Mouse (Mus musculus) liver, embryonic 13.5 days (tissue): ENCODE results near the gene Ttc21a. TPM values are rescaled to one million over a fixed set of nuclear protein-coding genes. Genes with fewer than 3 reads are reported as not detected.

Source experiments
- ATAC-seq: fragments of 200-750 bp; cut with Nextera tagmentation; 2 replicates; pipeline ENCODE4 v1.8.0; 2017; ENCODE audit warnings: low read depth, mild to moderate bottlenecking, moderate number of reproducible peaks, moderate library complexity
- DNase-seq: peaks from one replicate; pipeline ENCODE4 v3.0.0; 2022
- H3K27ac ChIP-seq: fragments of 300-500 bp; sonication (generic); 2 replicates; pipeline ENCODE4 v1.5.1; 2015; ENCODE audit warnings: moderate library complexity, mild to moderate bottlenecking, inconsistent platforms
- H3K27me3 ChIP-seq: fragments of 300-500 bp; sonication (generic); 2 replicates; pipeline ENCODE4 v1.6.1; 2015; ENCODE audit warnings: mild to moderate bottlenecking, inconsistent platforms
- H3K36me3 ChIP-seq: fragments of 300-500 bp; sonication (generic); 2 replicates; pipeline ENCODE4 v1.6.1; 2015; ENCODE audit warnings: mild to moderate bottlenecking, inconsistent platforms
- H3K4me1 ChIP-seq: fragments of 300-500 bp; sonication (generic); replicated peaks from 2 replicates; pipeline ENCODE4 v1.6.1; 2015; ENCODE audit warnings: inconsistent platforms
- H3K4me2 ChIP-seq: fragments of 300-500 bp; sonication (generic); 2 replicates; pipeline ENCODE4 v1.6.1; 2015; ENCODE audit warnings: inconsistent platforms, mild to moderate bottlenecking, moderate library complexity
- H3K4me3 ChIP-seq: fragments of 300-500 bp; sonication (generic); replicated peaks from 2 replicates; pipeline ENCODE4 v1.5.1; 2015; ENCODE audit warnings: mild to moderate bottlenecking, inconsistent platforms
- H3K9ac ChIP-seq: fragments of 300-500 bp; sonication (generic); 2 replicates; pipeline ENCODE4 v1.6.1; 2015; ENCODE audit warnings: mild to moderate bottlenecking, inconsistent platforms
- H3K9me3 ChIP-seq: fragments of 300-500 bp; sonication (generic); replicated peaks from 2 replicates; pipeline ENCODE4 v1.6.1; 2016; ENCODE audit warnings: inconsistent platforms
- WGBS: fragments of 180-500 bp; shearing (Covaris S2); methylation state at CpG from one replicate; pipeline ENCODE4 v1.1.7; 2015; ENCODE audit not compliant: insufficient replicate concordance; 5-methylcytosine and 5-hydroxymethylcytosine counted together
- polyA plus RNA-seq: library from polyadenylated mRNA; unstranded; fragments of >200 nt; fragmentation: Nextera tagmentation; extraction: Ambion mirVana; gene quantifications from 2 replicates; pipeline ENCODE4 v1.2.1, GENCODE M21; 2015

Ttc21a gene
- polyA plus RNA-seq, 1 experiment from 2014 or later, result 0.09 TPM

GRCm38 (mm10) chr9:119976704-119977556 is 39.5 kb downstream of the Ttc21a start:
- Histone ChIP-seq H3K9ac (no peak overlapping the region; the same call in 1 of the 2 replicates), H3K4me2 (peak overlapping the region; percentile 38), H3K4me3 (no peak overlapping the region), H3K27ac (peak overlapping the region; percentile 32), H3K27me3 (0 out of 2 replicates have a peak, but pooled peaks cover 4% of the 10 kb centered on the region), H3K36me3 (peaks cover 23% of the 10 kb centered on the region), H3K9me3 (no peaks in the 10 kb centered on the region), H3K4me1 (peaks cover 60% of the 10 kb centered on the region)
- WGBS, result 10% methylated on average over 17 of the region's 17 CpGs
- ATAC-seq, result no peak
- DNase-seq, result no peak

DNA sequence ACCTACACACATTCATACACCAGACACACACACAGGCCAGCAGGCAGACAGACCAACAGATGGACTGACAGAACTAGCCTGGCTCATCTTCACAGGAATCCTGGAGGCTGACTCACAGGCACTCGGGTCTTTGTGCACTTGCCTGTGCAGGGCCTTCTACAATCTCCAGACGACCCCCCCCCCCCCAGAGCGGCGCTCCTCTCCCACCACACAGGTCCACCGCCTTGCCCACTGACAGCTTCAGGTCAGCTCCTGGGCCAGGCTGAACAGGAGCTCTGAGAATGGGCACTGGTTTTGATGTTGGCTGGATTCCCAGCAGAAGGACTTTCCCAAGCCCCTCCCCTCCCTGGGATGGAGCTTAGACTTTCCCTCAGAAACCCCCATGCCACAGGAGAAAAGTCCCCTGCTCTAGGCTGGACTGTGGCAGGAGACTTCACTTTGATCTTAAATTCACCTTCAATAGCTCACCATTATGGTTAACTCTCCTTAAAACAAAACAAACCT is 40.2 kb downstream of the Ttc21a start:
- peak overlapping the region; percentile 32 for H3K27ac ChIP-seq
- peaks cover 17% of the 10 kb centered on the region for H3K36me3 ChIP-seq
- peaks cover 67% of the 10 kb centered on the region for H3K4me1 ChIP-seq
- H3K27me3 ChIP-seq, result peaks cover 11% of the 10 kb centered on the region
- no peak for DNase-seq
- peak overlapping the region; percentile 38 for H3K4me2 ChIP-seq
- WGBS, result 29% methylated on average over 5 of the region's 5 CpGs
- no peak for ATAC-seq
- H3K4me3 ChIP-seq, result peak overlapping the region; percentile 13; the same call in 1 of the 2 replicates
- peak overlapping the region; percentile 26; the same call in 1 of the 2 replicates for H3K9ac ChIP-seq
- no peaks in the 10 kb centered on the region for H3K9me3 ChIP-seq

DNA sequence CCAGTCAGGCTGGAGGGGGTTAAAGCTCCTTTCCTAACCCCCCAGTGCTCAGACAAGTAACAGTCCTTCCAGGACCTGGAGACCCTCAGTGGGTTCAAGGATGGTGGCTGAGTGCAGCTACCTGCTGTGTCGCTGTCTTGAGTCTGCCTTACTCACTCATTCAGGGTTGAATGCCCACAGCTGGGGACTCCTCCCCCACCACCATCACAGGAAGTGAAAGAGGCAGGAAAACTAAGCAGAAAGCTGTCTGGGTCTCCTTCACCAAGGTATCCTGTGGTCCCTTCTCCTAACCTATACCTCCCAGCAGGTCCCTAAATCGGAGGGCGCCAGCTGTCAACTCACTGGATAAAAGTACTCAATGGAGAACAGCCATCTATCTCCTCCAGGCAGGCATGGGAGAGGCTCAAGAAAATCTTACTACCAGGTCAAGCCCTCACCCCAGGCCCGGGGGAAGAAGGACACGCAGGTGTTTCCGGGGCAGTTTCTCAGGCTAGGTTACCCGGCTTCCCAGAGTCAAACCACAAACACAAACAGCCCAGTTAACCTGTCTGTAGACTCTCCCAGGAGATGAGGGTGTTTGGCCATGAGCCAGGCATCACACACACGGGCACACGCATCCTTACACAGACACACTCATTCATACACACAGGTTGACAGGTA is 40.9 kb downstream of the Ttc21a start:
- H3K9me3 ChIP-seq, result no peaks in the 10 kb centered on the region
- H3K27me3 ChIP-seq, result peaks cover 17% of the 10 kb centered on the region
- WGBS, result 25% methylated on average over 9 of the region's 9 CpGs
- H3K9ac ChIP-seq, result peak overlapping the region; percentile 26
- H3K27ac ChIP-seq, result no peak overlapping the region; the same call in 1 of the 2 replicates
- peaks cover 10% of the 10 kb centered on the region for H3K36me3 ChIP-seq
- H3K4me1 ChIP-seq, result peaks cover 71% of the 10 kb centered on the region
- H3K4me2 ChIP-seq, result peak overlapping the region; percentile 38
- DNase-seq (no peak), ATAC-seq (no peak)
- H3K4me3 ChIP-seq, result peak overlapping the region; percentile 13; the same call in 1 of the 2 replicates

DNA sequence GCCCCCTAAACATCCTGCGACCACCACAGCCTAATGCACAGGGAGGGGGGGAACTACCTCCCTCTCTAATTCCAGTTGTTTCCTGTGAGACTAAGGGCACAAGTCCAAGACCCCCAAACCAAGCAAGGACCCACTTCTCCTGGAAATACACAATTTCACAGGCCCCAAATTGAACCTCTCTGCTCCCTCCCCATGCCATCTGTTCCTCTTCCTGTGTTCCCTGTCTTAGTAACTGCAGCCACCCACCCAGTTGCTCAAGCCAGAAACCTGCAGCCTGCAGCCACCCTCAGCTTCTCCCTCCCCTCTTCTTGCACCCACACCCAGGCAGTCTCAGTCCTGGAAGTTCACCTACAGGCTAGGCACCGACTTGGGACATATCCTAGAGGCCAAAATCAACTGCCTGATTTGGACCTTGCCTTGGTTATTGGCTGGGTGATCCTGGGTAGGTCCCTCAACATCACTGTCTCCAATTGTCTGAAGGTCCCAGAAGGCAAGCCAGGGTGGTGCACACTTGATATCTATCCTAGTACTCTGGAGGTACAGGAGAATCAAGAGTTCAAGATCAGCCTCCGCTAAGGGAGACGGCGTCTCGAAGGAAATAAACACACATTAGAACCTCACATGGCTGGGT is 41.5 kb downstream of the Ttc21a start:
- no peak overlapping the region for H3K4me3 ChIP-seq
- whole genome bisulfite sequencing, result 58% methylated on average over 6 of the region's 6 CpGs
- no peaks in the 10 kb centered on the region for H3K9me3 ChIP-seq
- H3K36me3 ChIP-seq, result peaks cover 4% of the 10 kb centered on the region; the same call in 1 of the 2 replicates
- H3K9ac ChIP-seq, result no peak overlapping the region
- DNase-seq, result no peak
- no peak overlapping the region; the same call in 1 of the 2 replicates for H3K27ac ChIP-seq
- no peak for ATAC-seq
- peaks cover 77% of the 10 kb centered on the region for H3K4me1 ChIP-seq
- no peak overlapping the region for H3K4me2 ChIP-seq
- H3K27me3 ChIP-seq, result peaks cover 24% of the 10 kb centered on the region

GRCm38 (mm10) chr9:119979749-119980148 is 42.3 kb downstream of the Ttc21a start:
- no peak for ATAC-seq

DNA sequence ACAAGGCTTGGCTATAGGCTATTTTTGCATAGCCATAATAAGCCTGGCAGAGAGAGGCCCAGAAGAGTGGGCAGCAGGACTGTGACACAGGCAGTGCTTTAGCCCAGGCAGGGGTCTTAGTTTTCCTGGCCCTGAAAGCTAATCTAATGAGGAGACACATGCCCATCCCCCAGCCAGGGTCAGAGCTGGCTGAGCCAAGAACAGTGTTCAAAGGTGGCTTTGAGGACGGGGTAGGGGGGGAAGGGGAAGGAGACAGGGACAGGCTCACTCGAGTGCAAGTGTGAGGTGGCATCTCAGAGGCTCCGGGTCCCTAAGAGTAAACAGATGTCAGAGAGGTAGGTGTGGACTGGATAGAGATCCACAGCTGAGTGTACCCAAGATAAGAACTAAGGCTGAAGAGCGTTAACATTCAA is 43.4 kb downstream of the Ttc21a start:
- Histone ChIP-seq H3K9ac (peak overlapping the region; percentile 56; the same call in 1 of the 2 replicates), H3K27ac (peak overlapping the region; percentile 90), H3K4me2 (peak overlapping the region; percentile 91), H3K27me3 (peaks cover 39% of the 10 kb centered on the region), H3K4me3 (peak overlapping the region; percentile 68; the same call in 1 of the 2 replicates), H3K9me3 (no peaks in the 10 kb centered on the region), H3K4me1 (peaks cover 88% of the 10 kb centered on the region), H3K36me3 (no peaks in the 10 kb centered on the region)
- DNase-seq (no peak), ATAC-seq (no peak)
- 6% methylated on average over 4 of the region's 4 CpGs for WGBS

More at GRCm38 (mm10) chr9:119979749-119980148, 42.3 kb downstream of the Ttc21a start:
- H3K4me1 ChIP-seq, result peaks cover 85% of the 10 kb centered on the region
- WGBS, result 36% methylated on average over 2 of the region's 2 CpGs
- no peaks in the 10 kb centered on the region for H3K9me3 ChIP-seq
- H3K36me3 ChIP-seq, result no peaks in the 10 kb centered on the region
- H3K27me3 ChIP-seq, result peaks cover 32% of the 10 kb centered on the region
- H3K4me2 ChIP-seq, result no peak overlapping the region
- no peak overlapping the region for H3K4me3 ChIP-seq
- H3K9ac ChIP-seq, result no peak overlapping the region
- no peak overlapping the region for H3K27ac ChIP-seq
- DNase-seq, result no peak

DNA sequence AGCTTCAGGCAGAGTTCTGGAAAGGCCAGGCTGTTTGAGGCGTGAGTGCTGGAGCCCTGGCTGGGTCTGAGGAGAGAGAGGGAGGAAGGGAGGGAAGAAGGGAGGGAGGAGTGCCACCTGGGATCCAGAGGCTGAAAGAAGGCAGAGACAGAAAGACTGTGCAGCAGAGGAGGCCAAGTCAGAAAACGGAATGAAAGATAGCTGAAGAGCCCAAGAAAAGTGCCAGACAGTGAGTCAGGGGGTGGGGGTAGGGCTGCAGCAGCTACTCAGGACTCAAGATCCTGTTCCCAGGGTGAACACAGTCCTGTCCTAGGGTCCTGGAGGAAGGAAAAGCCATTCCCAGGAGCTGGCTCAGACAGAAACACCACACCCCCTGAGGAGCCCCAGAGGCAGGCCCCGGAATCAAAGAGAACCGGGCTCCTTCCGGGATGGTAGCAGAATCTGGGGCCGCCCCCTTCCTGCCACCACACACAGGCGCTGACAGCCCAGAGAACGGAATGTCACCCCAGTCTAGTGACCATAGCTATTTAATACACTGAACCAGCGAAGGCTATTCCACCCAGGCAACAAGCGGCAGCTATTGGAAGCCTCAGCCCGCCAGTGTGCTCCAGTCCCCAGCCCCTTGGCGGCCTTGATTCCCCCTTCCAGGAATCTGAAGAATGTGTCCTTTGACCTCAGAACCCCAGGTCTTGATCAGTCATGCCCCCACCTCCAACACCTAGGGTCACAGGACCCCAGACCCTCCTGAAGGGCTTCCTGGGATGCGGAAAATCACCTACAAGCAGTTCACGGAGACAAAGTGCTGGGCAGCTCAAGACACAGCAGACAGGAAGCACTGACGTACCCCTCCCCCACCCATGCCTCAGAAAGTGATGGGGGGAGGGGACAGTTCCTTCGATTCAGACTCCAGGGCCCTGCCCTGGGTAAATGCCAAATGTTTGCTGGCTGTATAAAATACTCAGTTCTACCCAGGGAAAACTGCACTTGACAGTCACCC is 44.1 kb downstream of the Ttc21a start:
- DNase-seq (peak; percentile 26), ATAC-seq (peak; percentile 19; the same call in 1 of the 2 replicates)
- peaks cover 42% of the 10 kb centered on the region for H3K27me3 ChIP-seq
- peak overlapping the region; percentile 91 for H3K4me2 ChIP-seq
- no peaks in the 10 kb centered on the region for H3K9me3 ChIP-seq
- peaks cover 84% of the 10 kb centered on the region for H3K4me1 ChIP-seq
- H3K9ac ChIP-seq, result peak overlapping the region; percentile 56; the same call in 1 of the 2 replicates
- H3K4me3 ChIP-seq, result peak overlapping the region; percentile 68
- H3K27ac ChIP-seq, result peak overlapping the region; percentile 90
- H3K36me3 ChIP-seq, result no peaks in the 10 kb centered on the region
- 3% methylated on average over 16 of the region's 16 CpGs for WGBS

DNA sequence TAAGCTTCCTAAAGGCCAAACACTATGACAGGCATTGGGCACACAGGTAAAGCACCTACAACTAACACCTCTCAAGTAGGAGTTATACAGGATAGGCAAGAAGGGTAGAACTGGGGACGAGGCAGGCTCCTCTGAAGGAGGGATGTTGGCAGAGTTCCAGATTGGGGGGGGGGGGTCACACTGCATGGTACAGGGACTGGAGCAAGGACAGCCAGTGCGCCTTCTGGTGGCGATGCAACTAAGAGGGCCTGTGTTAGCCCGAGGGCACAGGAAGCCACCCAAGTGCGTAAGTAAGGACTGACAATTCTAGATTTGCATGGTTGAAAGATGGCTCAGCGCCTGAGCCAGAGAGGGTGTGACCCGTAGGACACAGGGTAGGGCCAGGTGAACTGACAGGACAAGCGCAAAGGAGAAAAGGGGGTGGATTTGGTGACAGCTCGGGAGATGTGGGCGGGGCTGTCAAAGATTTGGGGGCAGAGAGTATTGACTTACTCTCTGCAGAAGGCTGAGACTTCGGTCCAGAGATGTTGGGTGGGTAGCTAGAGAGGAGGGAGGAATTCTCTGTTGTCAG is 44.9 kb downstream of the Ttc21a start:
- peaks cover 42% of the 10 kb centered on the region for H3K27me3 ChIP-seq
- H3K9me3 ChIP-seq, result no peaks in the 10 kb centered on the region
- ATAC-seq, result peak; percentile 29
- peaks cover 76% of the 10 kb centered on the region for H3K4me1 ChIP-seq
- H3K4me2 ChIP-seq, result peak overlapping the region; percentile 91
- peak overlapping the region; percentile 90 for H3K27ac ChIP-seq
- 2% methylated on average over 11 of the region's 11 CpGs for WGBS
- H3K36me3 ChIP-seq, result no peaks in the 10 kb centered on the region
- DNase-seq, result peak; percentile 25
- H3K4me3 ChIP-seq, result peak overlapping the region; percentile 68
- H3K9ac ChIP-seq, result peak overlapping the region; percentile 73

GRCm38 (mm10) chr9:119982956-119983551 is 45.6 kb downstream of the Ttc21a start:
- ATAC-seq (0 out of 2 replicates have a peak, but pooled peaks have one; percentile 1), DNase-seq (peak; percentile 34)
- Histone ChIP-seq H3K4me3 (peak overlapping the region; percentile 68), H3K9ac (peak overlapping the region; percentile 73), H3K9me3 (no peaks in the 10 kb centered on the region), H3K27me3 (peaks cover 42% of the 10 kb centered on the region), H3K27ac (0 out of 2 replicates have a peak overlapping the region, but pooled peaks have one; percentile 43), H3K4me2 (peak overlapping the region; percentile 91), H3K36me3 (no peaks in the 10 kb centered on the region), H3K4me1 (peaks cover 68% of the 10 kb centered on the region)
- WGBS, result under 1% methylated on average over 48 of the region's 48 CpGs
